Mouse (Mus musculus): ENCODE measurements around the gene Zfp512b.

Zfp512b gene

DNA sequence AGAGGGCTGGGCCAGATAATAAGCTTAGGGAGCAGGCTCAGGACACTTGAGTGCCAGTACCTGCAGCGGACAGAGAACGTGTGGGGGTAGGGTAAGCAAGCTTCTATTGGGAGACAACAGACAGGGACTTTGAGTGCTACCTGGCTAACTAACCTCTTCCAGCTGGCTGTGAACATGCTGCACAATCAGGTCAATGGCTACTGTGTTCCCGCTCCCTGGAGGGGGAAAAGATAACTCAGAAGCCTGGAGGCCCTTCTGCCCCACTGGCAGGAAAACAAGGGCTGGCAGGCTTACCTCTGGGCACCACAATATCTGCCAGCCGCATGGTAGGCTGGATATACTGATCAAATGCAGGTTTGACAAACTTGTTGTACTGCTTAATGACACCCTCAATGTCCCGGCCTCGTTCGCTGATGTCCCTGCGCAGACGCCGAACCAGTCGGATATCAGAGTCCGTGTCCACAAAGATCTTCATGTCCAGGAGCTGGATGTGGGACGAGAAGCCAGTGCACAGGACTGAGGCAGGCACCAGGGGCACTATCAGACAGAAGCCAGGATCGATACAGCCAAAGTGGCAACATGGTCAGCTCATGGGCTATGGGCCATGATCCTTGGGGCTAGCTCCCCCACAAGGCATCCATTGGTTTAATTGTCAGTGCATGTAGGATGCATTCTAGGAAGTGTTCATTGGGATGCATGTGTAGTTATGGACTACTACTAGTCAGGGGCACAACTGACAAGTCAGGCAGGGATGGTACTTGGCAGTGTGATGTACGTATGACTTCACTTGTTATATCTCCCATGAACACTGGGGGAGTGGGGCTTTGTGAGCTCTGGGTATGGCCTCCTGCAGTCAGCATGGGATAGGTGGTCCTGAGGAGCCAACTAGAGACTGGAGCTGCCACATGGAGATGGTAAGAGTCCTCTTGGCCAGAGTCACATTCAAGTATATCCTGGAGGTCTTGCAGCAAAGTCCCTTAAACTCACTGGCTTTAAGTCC, 19.4 kb downstream of the Zfp512b start:
- no peak for DNase-seq (ENCODE audit: low spot score in 2 of 2)

DNA sequence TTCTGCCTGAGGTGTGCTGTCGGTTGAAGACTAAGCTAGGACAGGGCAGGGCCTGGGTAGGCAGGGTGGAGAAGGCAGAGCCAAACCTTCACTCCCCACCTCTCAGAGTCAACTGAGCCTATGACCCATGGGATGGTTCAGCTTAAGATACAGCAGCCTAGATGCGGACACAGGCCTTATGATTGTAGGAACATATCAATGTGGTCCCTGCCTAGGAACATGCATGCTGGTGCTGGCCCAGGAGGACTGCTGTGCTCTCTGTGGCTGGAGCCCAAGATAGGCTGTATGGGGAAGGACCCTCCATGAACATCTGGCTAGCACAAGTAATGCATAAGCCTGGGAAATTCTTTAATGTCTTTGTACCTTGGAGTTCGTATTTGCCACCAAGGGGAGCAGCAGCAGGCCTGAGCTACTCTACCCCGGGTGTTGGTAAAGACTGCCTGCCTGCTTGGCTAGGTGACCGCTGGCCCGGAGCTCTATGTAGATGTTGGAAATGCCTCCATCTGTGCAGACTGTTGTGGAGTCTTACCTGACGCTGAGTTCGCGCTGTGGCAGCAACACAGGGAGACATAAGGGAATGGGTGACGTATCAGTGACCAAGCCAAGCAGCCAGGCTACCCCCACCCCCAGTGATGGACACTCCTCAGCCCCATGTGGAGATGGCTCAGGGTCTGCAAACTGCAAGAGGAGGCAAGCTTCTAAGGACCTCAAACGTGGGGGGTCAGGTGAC, 20.5 kb downstream of the Zfp512b start:
- no peak for DNase-seq (ENCODE audit: low spot score in 2 of 2)

DNA sequence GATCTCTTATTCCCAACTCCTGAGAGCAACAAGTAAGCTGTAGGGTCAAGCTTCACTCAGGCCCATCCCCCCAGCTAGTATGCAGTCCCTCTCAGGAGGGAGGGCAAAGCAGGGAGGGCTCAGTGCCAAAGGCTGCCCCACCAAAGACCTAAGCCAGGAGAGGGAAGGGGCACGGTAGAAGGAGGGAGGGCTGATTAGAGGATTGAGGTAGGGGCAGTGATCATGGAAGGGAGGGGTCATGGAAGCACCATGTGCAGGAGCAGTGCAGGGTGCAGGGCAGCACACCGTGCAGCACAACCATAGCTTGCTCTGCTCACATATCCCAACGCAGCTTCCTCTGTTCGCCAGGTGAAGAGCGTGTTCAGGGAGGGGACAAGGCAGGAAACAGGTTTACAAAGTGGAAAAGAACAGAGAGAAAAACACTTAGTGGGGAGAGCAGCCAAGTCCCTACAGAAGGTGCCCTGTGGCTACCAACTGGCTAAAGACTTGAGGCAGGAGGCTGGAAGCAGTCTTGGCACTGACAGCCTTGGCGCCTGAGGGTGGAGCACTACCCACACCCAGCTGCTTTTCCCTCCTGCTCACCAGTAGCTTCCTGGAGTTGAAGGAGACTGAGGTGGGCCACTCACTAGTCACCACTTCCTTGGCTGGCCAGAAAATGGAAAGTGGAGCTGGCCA, 21.5 kb downstream of the Zfp512b start:
- peak in 1 of 2 experiments; percentile 8 for DNase-seq (ENCODE audit: low spot score in 2 of 2)

DNA sequence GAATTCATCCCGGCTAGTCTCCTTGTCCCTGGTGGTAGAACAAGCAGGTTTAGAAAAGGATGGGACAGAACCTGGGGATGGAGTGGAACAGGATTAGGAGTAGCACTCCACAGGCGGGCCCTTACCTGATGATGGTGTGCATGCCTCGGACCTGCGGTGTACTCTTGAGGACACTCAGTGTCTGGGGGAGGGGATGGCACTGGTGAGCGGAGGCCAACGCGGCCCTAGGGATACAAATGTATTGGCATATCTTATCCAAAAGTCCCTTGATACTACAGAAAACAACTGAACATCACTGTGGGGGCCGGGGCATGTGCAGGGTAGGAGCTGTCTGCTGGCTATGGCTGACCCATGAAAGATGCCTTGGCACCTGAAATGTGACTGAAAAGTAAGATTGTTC, 22.2 kb downstream of the Zfp512b start:
- no peak for DNase-seq (ENCODE audit: low spot score in 2 of 2)

DNA sequence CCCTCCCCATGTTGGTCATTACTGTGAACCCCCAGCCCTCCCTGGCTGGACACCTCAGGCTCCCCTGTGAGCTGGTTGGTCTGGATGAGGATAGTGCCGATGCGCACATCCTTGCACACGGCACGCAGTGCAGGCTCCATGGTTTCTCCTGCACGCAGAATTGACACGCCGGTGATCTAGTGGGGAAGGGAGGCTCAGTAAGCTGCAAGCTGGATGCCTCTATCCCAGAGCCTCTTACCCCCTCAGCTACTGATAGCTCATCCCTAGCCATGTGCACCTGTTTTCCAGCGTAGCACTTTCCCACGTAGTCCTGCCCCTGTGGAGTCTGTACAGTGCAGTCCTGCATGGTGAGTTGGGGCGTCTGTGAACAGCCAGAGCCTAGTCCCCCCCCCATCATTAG, 22.7 kb downstream of the Zfp512b start:
- DNase-seq (ENCODE audit: low spot score in 2 of 2): no peak

DNA sequence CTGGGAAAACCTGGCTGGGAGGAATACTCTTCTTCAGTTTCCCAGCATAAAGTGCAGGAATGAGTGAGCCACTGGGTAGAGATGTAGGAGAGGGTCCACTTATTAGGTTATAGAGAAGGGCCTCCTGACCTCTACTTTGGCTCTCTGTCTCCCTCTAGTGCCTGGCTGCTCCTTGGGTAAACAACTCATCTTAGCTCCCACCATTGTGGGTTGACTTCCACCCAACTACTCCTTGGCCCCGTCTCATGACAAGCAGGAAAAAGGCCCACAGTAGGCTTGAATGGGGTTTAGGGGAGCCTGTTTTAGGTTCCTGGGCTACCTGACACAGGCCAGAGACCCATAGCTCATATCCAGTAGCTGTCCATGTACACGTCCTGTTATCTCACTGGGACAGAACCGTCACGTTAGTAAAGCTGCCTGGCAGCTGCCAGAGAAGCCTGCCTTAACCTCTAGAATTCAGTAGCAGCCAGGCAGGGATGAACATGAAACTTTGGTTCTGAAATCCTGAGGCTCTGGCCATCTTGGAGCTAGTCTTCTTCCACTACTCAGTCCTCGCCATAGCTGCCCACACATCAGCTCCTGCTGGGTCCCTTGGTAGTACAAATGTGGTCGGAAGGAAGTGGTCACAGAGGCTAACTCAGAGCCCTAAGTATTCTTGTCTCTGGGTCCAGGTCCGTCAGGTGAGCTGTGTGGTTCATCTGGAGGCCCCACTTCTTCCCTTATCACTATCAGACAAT, 24.2 kb downstream of the Zfp512b start:
- DNase-seq (ENCODE audit: low spot score in 2 of 2): no peak

DNA sequence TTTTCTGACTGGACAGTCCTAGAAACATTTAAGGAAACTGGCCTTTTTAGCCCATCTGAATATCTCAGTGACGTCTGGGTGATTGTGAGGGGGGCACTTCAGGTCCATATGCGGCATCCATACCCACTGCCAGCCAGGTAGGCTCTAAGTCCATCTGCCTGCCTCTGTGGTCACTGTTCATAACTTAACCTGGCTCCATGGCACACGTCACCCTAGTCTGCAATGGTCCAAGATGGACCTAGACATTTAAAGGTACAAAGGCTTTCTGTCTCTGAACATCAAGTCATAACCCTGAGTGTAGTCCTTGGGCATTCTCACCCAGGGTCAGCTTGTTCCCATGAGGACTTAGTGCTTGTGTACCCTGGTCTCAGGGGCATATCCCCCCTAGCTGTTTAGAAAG, 25.3 kb downstream of the Zfp512b start:
- no peak for DNase-seq (ENCODE audit: low spot score in 2 of 2)

DNA sequence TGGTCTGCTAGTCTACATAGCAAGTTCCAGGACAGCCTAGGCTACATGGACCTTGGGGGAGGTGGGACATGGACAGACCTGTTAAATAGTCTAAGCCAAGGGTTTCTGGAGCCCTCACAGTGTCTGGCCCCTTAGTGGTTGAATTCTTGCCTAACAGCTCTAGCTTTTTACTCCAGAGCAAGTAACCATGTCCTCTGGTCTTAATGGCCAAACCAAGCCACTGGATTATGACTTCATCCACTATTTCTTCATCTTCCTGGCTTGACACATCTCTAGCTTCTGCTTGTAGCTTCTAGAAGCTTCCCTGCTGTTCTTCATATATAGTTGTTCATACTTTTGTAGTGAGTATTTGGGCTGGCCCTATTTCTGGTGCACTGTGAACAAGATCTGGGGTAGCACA, 38.8 kb downstream of the Zfp512b start:
- no peak for DNase-seq (ENCODE audit: low spot score in 2 of 2)

DNA sequence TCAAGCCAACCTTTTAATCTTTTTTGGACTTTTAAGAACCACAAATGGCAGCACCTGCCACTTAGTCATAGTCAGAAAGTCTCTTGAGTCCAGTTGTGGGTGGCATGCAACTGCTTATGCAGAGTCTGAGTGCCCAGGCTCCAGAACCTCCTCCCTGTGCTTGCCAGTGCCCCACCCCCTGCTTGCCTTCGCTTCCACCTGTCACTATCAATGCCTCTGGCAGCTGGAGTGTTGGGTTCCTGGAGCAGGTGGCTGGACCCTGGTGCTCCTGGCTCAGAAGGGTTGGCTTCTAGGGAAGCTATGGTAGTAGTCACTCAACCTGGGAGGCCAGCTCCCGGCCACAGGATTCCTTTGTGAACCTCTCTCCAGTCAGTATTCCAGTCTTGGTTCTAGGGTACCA, 42.4 kb downstream of the Zfp512b start:
- no peak for DNase-seq (ENCODE audit: low spot score in 2 of 2)

DNA sequence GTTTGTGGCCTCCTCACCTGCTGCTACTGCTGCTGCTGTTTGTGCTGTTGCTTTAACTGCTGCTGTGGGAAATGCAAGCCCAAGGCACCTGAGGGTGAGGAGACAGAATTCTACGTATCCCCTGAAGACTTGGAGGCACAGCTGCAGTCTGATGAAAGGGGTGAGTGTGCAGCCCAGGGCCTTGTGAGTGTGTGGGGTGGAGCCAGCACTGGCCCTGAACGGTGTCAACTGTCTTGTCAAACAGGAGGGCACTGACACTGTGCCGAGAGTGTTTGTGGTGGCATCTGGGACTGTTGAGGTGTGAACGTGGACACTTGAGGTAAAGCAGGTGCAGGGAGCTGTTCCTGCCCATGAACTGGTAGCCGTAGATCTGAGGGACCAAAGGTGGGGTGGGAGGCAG, 43.9 kb downstream of the Zfp512b start:
- DNase-seq (ENCODE audit: low spot score in 2 of 2): no peak

DNA sequence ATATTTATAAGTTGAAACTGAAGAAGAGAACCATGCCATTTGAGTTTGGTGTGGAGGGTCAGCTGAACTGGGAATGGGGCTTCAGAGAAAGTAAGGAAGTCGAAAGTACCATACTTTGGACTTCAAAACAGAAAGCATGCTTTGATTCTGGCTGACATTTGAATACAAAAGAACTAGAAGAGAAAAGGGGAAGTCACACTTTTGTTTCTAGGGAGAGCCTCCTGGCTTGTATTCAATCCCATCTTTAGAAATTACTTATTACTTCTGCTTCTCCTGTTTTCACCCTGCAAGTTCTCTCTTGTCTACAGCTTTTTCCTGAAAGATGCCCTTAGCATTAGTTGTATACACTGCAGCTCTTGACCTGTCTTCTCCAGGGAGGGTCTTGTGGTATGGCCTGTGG, 44.4 kb downstream of the Zfp512b start:
- no peak for DNase-seq (ENCODE audit: low spot score in 2 of 2)

DNA sequence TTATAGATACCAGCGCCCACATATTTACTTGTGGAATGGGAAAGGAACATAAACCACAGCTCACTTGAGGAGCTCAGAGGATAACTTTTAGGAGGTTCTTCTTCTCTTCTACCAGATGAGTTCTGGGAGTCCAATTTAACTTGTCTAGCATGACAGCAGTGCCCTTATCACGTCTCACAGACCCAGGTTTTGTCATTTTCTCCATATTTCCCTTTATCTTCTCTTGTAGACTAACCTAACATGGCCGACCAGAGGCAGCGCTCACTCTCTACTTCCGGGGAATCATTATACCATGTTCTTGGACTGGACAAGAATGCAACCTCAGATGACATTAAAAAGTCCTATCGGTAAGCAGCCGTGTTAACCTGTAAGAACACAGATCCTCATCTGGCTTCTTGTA, 46.5 kb downstream of the Zfp512b start:
- no peak for DNase-seq (ENCODE audit: low spot score in 2 of 2)

DNA sequence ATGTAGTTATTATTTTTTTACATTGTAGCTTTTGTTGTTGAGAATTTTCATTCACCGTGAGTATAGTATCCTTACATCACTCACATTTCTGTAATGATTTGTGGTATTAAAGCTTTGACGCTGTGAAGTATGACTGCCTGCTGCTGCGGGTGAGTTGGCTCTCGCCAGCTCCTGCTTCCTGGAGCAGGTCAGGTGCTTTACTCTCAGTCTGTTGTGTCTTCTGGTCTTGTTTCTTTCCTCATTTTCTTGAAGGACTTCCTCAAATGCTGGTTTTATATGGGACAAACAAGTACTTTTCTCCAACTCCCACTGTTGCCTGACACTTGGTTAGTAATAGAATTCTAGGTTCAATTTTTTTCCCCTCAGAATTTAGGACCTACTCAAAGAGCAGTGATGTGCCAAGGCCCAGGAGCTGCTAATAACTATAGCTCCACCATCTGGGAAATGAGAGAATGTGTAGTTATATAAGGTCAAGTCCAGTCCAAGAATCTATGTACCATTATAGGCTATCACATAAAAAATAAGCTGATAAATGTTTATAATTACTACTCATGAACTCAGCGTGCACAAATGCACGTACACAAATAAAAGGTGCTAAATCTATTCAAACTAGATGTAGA, 50.7 kb downstream of the Zfp512b start:
- DNase-seq (ENCODE audit: low spot score in 2 of 2): no peak

DNA sequence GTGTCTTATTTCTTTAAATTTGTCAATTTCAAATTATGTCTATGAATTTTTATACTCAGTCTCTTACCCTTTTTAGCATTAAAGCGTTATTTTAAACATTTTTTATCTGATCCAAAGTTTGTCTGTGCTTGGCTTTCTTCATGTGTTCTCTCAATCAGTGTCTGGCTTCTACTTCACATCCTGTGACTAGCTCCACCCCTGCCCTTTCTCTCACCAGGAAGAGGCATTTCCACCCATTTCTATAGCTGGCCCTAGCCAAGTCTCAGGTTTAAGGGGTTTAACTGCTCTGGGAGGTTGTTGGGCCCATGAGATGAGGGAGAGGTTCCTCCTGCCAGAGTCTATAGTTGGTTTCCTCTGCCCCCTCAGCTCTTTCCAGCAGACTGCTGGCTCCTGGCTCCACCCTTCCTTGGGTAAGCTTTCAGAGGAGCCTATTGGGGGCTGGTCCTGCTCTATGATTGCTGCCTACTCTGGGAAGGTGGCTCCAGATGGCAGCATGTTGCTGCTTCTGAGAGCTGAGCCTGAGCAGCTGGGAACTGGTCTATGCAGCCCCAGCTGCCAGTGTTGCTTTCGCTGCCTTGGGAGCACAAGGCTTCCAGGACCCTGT, 55.1 kb downstream of the Zfp512b start:
- DNase-seq (ENCODE audit: low spot score in 2 of 2): peak in 1 of 2 experiments; percentile 45

DNA sequence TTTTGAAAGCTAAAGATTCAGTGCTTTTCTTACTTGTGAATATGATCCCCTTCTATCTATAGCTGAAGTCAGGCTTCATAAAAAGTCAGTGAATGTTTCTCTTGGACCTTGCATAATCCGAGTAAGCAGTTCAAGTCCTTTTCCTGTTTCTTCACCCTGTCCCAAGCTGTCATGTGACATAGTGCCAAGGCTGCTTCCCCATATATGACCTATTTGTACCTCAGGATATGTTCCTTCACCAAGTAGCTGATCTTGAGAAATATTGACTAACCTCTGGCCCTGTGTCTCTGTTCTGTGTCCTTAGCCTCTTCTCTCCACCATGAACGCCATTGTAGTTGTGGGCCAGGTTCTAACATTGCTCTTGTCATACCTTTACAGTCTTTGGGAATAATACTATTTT, 56.2 kb downstream of the Zfp512b start:
- DNase-seq (ENCODE audit: low spot score in 2 of 2): no peak

DNA sequence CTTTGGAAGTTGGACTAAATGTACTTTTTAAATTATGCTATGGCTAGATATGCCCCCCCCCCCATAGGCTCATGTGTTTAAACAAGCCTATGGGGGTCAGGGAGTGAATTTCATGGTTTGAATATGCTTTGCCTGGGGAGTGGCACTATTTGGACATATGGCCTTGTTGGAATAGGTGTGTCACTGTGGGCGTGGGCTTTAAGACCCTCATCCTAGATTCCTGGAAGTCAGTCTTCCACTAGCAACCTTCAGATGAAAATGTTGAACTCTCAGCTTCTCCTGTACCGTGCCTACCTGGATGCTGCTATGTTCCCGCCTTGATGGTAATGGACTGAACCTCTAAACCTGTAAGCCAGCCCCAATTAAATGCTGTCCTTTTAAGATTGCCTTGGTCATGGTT, 60.0 kb downstream of the Zfp512b start:
- DNase-seq (ENCODE audit: low spot score in 2 of 2): no peak
